Mouse (Mus musculus) cerebellum, adult 2 months (tissue): Measurements from ENCODE around the gene Arhgef12.
A peak's percentile ranks its signal among the peaks of the same experiment; 100 is the strongest.

Experiments
- CTCF ChIP-seq: fragments of 200-500 bp; IDR thresholded peaks from 2 replicates; pipeline ENCODE4 v1.5.1; 2011; ENCODE audit warnings: low read depth, mild to moderate bottlenecking, control low read depth, low read length, moderate library complexity, borderline replicate concordance; ENCODE audit not compliant: insufficient read depth
- POLR2A ChIP-seq: fragments of 200-500 bp; IDR thresholded peaks from 2 replicates; pipeline ENCODE4 v1.6.1; 2011; ENCODE audit warnings: low read length, control low read depth, borderline replicate concordance; ENCODE audit not compliant: insufficient read depth

DNA sequence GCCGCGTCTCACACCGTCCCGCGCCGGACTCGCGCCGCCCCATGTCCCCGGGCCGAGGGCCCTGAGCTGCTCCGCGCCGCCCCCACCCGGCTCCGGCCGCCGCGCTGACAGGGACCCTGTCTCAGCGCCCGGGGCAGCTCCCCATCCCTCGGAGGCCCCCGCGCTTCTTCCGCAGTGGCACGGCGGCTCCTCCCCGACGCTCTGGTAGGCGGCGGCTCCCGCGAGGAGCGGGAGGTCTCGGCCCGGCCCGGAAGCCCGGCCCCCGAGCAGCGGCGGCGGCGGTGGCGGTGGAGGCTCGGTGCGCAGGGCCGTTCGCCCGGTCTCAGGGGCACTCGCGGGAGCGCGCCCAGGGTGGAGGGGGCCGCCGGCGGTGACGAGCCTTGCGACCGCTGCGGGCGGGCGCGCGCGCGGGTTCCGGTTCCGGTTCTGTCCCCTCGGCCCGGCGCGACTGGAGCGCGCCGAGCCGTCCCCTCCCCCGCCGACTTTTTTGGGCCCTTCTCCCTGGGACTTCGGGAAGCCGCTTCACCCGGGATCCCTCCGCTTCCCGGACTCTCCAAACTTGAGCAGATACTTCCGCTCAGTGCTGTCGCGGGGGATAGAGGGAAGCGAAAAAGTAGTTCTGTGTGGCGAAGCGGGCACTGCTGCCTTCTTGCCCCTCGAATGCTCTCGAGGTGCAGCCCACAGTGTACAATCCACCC, 1.2 kb downstream of the Arhgef12 start:
- TF ChIP-seq CTCF (no peak), POLR2A (peak; percentile 48; the same call in 1 of the 2 replicates)
